Comparison of ENCODE assay signal across 18 mouse cellular contexts in the genomic region with DNA sequence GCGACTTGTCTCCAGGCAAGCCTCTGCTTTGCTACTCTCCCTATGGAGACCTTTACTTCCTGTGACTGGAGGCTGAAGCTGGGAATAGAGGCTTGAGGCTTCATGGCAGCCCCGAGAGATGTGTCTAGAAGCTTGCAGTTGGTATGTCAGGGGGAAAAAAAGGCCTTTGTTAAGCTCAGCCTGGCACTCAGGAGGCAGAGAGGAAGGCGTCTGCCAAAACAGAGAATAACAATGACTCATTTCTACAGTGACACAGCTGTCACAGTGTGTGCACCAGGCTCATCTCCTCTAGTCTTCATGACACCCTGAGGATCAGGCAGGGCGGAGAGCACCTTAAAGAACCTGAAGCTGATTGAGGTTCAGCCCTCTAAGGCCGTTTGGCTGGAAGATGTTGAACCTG.
DNase-seq lines count a peak whose midpoint lies in the region; ATAC-seq and TF ChIP-seq lines count a peak whose summit lies in the region.
"Had no signal": no experiment of that assay in that cellular context is flagged by ENCODE, and none has a peak within 500 bp of the region (broad histone marks: within the 10 kb centered on the region; RNA-seq: fewer than 3 reads in every experiment).

No protein-coding gene starts in this region.

- TF ChIP-seq CTCF in left cerebral cortex, adult 2 months (IDR thresholded peaks at IDR 0.05) = no peak

- H3K27ac ChIP-seq in left cerebral cortex, adult 2 months = no peak overlapping the region
- no peak overlapping the region for H3K27ac ChIP-seq in kidney, embryonic 14.5 days (ENCODE audit: low read depth, low read length)
- H3K27ac ChIP-seq: heart, adult 2 months; hindbrain, embryonic 13.5 days; intestine, embryonic 15.5 days; midbrain, embryonic 12.5 days had no signal

- no peak overlapping the region for H3K9ac ChIP-seq in kidney, embryonic 14.5 days (ENCODE audit: low read depth, low read length)
- H3K9ac ChIP-seq: hindbrain, embryonic 13.5 days; intestine, embryonic 15.5 days; liver, postnatal 0 days; midbrain, embryonic 12.5 days had no signal

- H3K27me3 ChIP-seq in kidney, embryonic 14.5 days (ENCODE audit: control insufficient read depth, insufficient read depth, low read length) = no peaks in the 10 kb centered on the region
- H3K27me3 ChIP-seq: hindbrain, embryonic 13.5 days; intestine, embryonic 15.5 days; midbrain, embryonic 12.5 days had no signal

- no peaks in the 10 kb centered on the region for H3K9me3 ChIP-seq in kidney, embryonic 14.5 days (ENCODE audit: control insufficient read depth, low read length)
- H3K9me3 ChIP-seq: hindbrain, embryonic 13.5 days; intestine, embryonic 15.5 days; midbrain, embryonic 12.5 days had no signal

- H3K4me3 ChIP-seq in left cerebral cortex, adult 2 months = no peak overlapping the region
- H3K4me3 ChIP-seq in kidney, embryonic 14.5 days (ENCODE audit: low read length) = no peak overlapping the region
- H3K4me3 ChIP-seq: heart, adult 2 months; hindbrain, embryonic 13.5 days; intestine, embryonic 15.5 days; midbrain, embryonic 12.5 days; myocyte had no signal

- intact Hi-C loops in left cerebral cortex, adult 2 months (cut with DNase I) = no loop called here

- no peaks in the 10 kb centered on the region for H3K4me1 ChIP-seq in kidney, embryonic 14.5 days (ENCODE audit: control insufficient read depth, insufficient read depth, low read length)
- H3K4me1 ChIP-seq: hindbrain, embryonic 13.5 days; intestine, embryonic 15.5 days; midbrain, embryonic 12.5 days had no signal

- DNase-seq in frontal cortex, postnatal 10 days (ENCODE audit: low spot score in 2 of 2) = no peak
- peak; percentile 4 for DNase-seq in 3134 (ENCODE audit: extremely low read depth, insufficient read length, low spot score)
- peak; percentile 70 to 84 for DNase-seq in layer of hippocampus, adult 18-20 months (ENCODE audit: low spot score in 2 of 2)
- DNase-seq in left cerebral cortex, adult 2 months (ENCODE audit: extremely low spot score in 1 of 2, low spot score in 2 of 2) = peak; percentile 11 to 18
- no peak for DNase-seq in gastrocnemius, postnatal 4 days (ENCODE audit: low spot score in 2 of 2)
- no peak for DNase-seq in adrenal gland, postnatal 10 days
- DNase-seq: adrenal gland, adult 2 months; cerebellum, adult 8-10 months; heart, adult 2 months; kidney, postnatal 10 days; liver, postnatal 0 days; lung, postnatal 36 days had no signal

- H3K36me3 ChIP-seq in kidney, embryonic 14.5 days (ENCODE audit: control insufficient read depth, insufficient read depth, low read length) = no peaks in the 10 kb centered on the region
- H3K36me3 ChIP-seq: hindbrain, embryonic 13.5 days; intestine, embryonic 15.5 days; midbrain, embryonic 12.5 days had no signal

- ATAC-seq in frontal cortex, adult (ENCODE audit: low TSS enrichment) = peak; percentile 89
- no peak for ATAC-seq in kidney, embryonic 14.5 days (ENCODE audit: low FRiP score, low TSS enrichment)
- ATAC-seq: intestine, embryonic 15.5 days; liver, postnatal 0 days had no signal

- H3K4me2 ChIP-seq in kidney, embryonic 14.5 days (replicated peaks; ENCODE audit: low read depth, low read length) = no peak overlapping the region
- H3K4me2 ChIP-seq: hindbrain, embryonic 13.5 days; intestine, embryonic 15.5 days; midbrain, embryonic 12.5 days had no signal

- WGBS in kidney, embryonic 14.5 days = 79% methylated on average over 5 of the region's 5 CpGs

Comparison
In these comparisons a context has a peak if more than half of its experiments do, and no peak if none do; other contexts are left out.
1. DNase-seq: peak in 3134 (single experiment), layer of hippocampus, adult 18-20 months (2 of 2) and left cerebral cortex, adult 2 months (2 of 2); none in frontal cortex, postnatal 10 days (0 of 2), gastrocnemius, postnatal 4 days (0 of 2) and adrenal gland, postnatal 10 days (single experiment).